Mouse (Mus musculus): ENCODE measurements around the gene Impg1.

GRCm38 (mm10) chr9:80342520-80342919, 122.8 kb downstream of the Impg1 start:
- TF ChIP-seq CTCF (IDR thresholded peaks at IDR 0.05), result no peak
- TF ChIP-seq EP300 (IDR thresholded peaks at IDR 0.05), result no peak

All from lung, postnatal 0 days (tissue).